ENCODE assay signal across 29 mouse cellular contexts in genomic region chr13:57623909-57624481, GRCm38 (mm10).
DNase-seq lines count a peak whose midpoint lies in the region; ATAC-seq and TF ChIP-seq lines count a peak whose summit lies in the region.
"Had no signal": no experiment of that assay in that cellular context is flagged by ENCODE, and none has a peak within 500 bp of the region (broad histone marks: within the 10 kb centered on the region; RNA-seq: fewer than 3 reads in every experiment).

No protein-coding gene starts in this region.

- H3K36me3 ChIP-seq in midbrain, embryonic 10.5 days: no peaks in the 10 kb centered on the region
- no peaks in the 10 kb centered on the region for H3K36me3 ChIP-seq in midbrain, postnatal 0 days (ENCODE audit: insufficient read depth, low read length)
- H3K36me3 ChIP-seq in midbrain, embryonic 13.5 days: no peaks in the 10 kb centered on the region
- H3K36me3 ChIP-seq: forebrain, embryonic 12.5 days; G1E; heart, embryonic 13.5 days; hindbrain, embryonic 15.5 days; limb, embryonic 12.5 days; liver, embryonic 12.5 days had no signal

- no peak for ATAC-seq in midbrain, postnatal 0 days (ENCODE audit: low FRiP score)
- peak; percentile 74 for ATAC-seq in midbrain, embryonic 13.5 days
- ATAC-seq: intestine, embryonic 16.5 days; liver, embryonic 12.5 days had no signal

- H3K27ac ChIP-seq in midbrain, embryonic 10.5 days (replicated peaks): no peak overlapping the region; the same call in 1 of the 2 replicates
- H3K27ac ChIP-seq in midbrain, postnatal 0 days (ENCODE audit: low read depth, low read length): no peak overlapping the region
- no peak overlapping the region for H3K27ac ChIP-seq in midbrain, embryonic 13.5 days
- H3K27ac ChIP-seq: forebrain, embryonic 12.5 days; heart, adult 2 months; heart, embryonic 13.5 days; hindbrain, embryonic 15.5 days; layer of hippocampus, adult 2 months; limb, embryonic 12.5 days; liver, embryonic 12.5 days had no signal

- no peak overlapping the region for H3K9ac ChIP-seq in midbrain, postnatal 0 days (replicated peaks; ENCODE audit: low read length, poor library complexity, severe bottlenecking)
- H3K9ac ChIP-seq in midbrain, embryonic 13.5 days (replicated peaks): no peak overlapping the region
- H3K9ac ChIP-seq: forebrain, embryonic 12.5 days; heart, embryonic 13.5 days; hindbrain, embryonic 15.5 days; limb, embryonic 12.5 days; liver, embryonic 12.5 days had no signal

- 0 out of 2 replicates have a peak, but pooled peaks cover 3% of the 10 kb centered on the region for H3K9me3 ChIP-seq in midbrain, embryonic 10.5 days (replicated peaks)
- no peaks in the 10 kb centered on the region for H3K9me3 ChIP-seq in midbrain, postnatal 0 days (ENCODE audit: low read length)
- peaks cover 3% of the 10 kb centered on the region; the same call in 1 of the 2 replicates for H3K9me3 ChIP-seq in midbrain, embryonic 13.5 days
- H3K9me3 ChIP-seq: forebrain, embryonic 12.5 days; hindbrain, embryonic 15.5 days; limb, embryonic 12.5 days; liver, embryonic 12.5 days had no signal

- 54% methylated on average over 7 of the region's 7 CpGs for WGBS in midbrain, embryonic 10.5 days
- 21% methylated on average over 7 of the region's 7 CpGs for WGBS in midbrain, postnatal 0 days
- WGBS in midbrain, embryonic 13.5 days: 24% methylated on average over 7 of the region's 7 CpGs

- peak; percentile 22 for DNase-seq in embryo, embryonic 11 days
- no peak for DNase-seq in embryo, embryonic 10.5 days (ENCODE audit: low spot score)
- DNase-seq in midbrain, embryonic 10.5 days (ENCODE audit: low spot score): peak; percentile 39
- DNase-seq in midbrain, postnatal 0 days (ENCODE audit: low spot score): no peak
- DNase-seq in retina, embryonic 14.5 days (ENCODE audit: low spot score): peak; percentile 43
- no peak for DNase-seq in kidney, postnatal 25 days
- no peak for DNase-seq in cerebellum, adult 18-20 months
- DNase-seq: B cell, adult 2 months; cerebellum, adult 8-10 months; gastrocnemius, postnatal 36 days; heart, adult 2 months; heart, postnatal 14 days; kidney, adult 9 months; kidney, postnatal 14 days; layer of hippocampus, postnatal 36 days; lung, adult 18-20 months; lung, postnatal 10 days; right cerebral cortex, postnatal 25 days; spleen, adult 18-20 months had no signal

- peaks cover 15% of the 10 kb centered on the region for H3K4me1 ChIP-seq in midbrain, embryonic 10.5 days
- no peaks in the 10 kb centered on the region for H3K4me1 ChIP-seq in midbrain, postnatal 0 days (ENCODE audit: insufficient read depth, low read length)
- H3K4me1 ChIP-seq in midbrain, embryonic 13.5 days (replicated peaks): peaks cover 15% of the 10 kb centered on the region
- H3K4me1 ChIP-seq: hindbrain, embryonic 15.5 days; limb, embryonic 12.5 days had no signal

- peaks cover under 1% of the 10 kb centered on the region; the same call in 1 of the 2 replicates for H3K27me3 ChIP-seq in midbrain, embryonic 10.5 days (ENCODE audit: low read depth, poor library complexity, severe bottlenecking)
- no peaks in the 10 kb centered on the region for H3K27me3 ChIP-seq in midbrain, postnatal 0 days (ENCODE audit: insufficient read depth, low read length)
- H3K27me3 ChIP-seq in midbrain, embryonic 13.5 days: peaks cover 10% of the 10 kb centered on the region; the same call in 1 of the 2 replicates
- H3K27me3 ChIP-seq: CH12.LX; forebrain, embryonic 12.5 days; hindbrain, embryonic 15.5 days; limb, embryonic 12.5 days had no signal

- H3K4me2 ChIP-seq in midbrain, postnatal 0 days (ENCODE audit: low read depth, low read length, poor library complexity, severe bottlenecking): no peak overlapping the region
- no peak overlapping the region for H3K4me2 ChIP-seq in midbrain, embryonic 13.5 days (replicated peaks)
- H3K4me2 ChIP-seq: forebrain, embryonic 12.5 days; heart, embryonic 13.5 days; hindbrain, embryonic 15.5 days; limb, embryonic 12.5 days; liver, embryonic 12.5 days had no signal

- no peak overlapping the region for H3K4me3 ChIP-seq in midbrain, embryonic 10.5 days
- H3K4me3 ChIP-seq in midbrain, postnatal 0 days (ENCODE audit: low read depth, low read length): no peak overlapping the region
- no peak overlapping the region for H3K4me3 ChIP-seq in midbrain, embryonic 13.5 days (replicated peaks)
- H3K4me3 ChIP-seq: forebrain, embryonic 12.5 days; heart, adult 2 months; heart, embryonic 13.5 days; hindbrain, embryonic 15.5 days; layer of hippocampus, adult 2 months; limb, embryonic 12.5 days; liver, embryonic 12.5 days had no signal

- no peak for TF ChIP-seq CTCF in midbrain, postnatal 0 days (IDR thresholded peaks at IDR 0.05)

Comparison
In these comparisons a context has a peak if more than half of its experiments do, and no peak if none do; other contexts are left out.
1. DNase-seq: peak in embryo, embryonic 11 days (single experiment), midbrain, embryonic 10.5 days (single experiment) and retina, embryonic 14.5 days (single experiment); none in embryo, embryonic 10.5 days (single experiment), midbrain, postnatal 0 days (single experiment), kidney, postnatal 25 days (0 of 2) and cerebellum, adult 18-20 months (0 of 2).